Mouse (Mus musculus): Measurements from ENCODE around the gene Clec2l. TPM values are rescaled to one million over a fixed set of nuclear protein-coding genes. Genes with fewer than 3 reads are reported as not detected.

The Clec2l gene
- total and polyA plus RNA-seq, 3 experiments = 6.0 to 10.4 TPM; not detected in 1

DNA sequence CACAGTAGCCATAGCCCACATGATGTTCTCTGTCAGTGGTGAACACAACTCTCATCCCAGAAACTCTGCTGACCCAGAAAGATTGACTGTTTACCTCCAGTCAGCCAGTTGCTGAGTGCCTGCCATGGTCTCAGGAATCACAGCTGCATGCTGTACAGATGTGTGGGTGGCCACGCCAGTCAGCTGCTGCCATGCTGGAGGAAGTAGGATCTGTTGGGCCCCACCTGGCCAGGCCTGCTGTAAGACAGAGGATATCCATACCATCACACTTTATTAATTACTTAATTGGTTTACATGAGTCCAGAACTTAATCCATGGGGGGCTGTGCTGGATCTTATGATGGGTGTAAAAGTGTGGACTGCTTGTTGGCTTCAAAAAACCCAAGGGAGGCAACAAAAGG, 58.5 kb downstream of the Clec2l start:
- H3K27me3 ChIP-seq (ENCODE audit: control insufficient read depth in 1 of 2, insufficient read depth in 2 of 2, low read length in 2 of 2) = no peaks in the 10 kb centered on the region
- no peak overlapping the region for H3K27ac ChIP-seq (ENCODE audit: control insufficient read depth, low read depth, low read length)
- no peak for TF ChIP-seq TAL1 (IDR thresholded peaks at IDR 0.05; ENCODE audit: low read length)
- H3K4me3 ChIP-seq (ENCODE audit: control insufficient read depth in 1 of 2, insufficient read depth in 1 of 2, low read depth in 2 of 2, low read length in 2 of 2) = no peak overlapping the region
- no peaks in the 10 kb centered on the region for H3K79me2 ChIP-seq (ENCODE audit: control insufficient read depth, insufficient read depth, low read length, poor library complexity)
- H3K9ac ChIP-seq (ENCODE audit: control insufficient read depth, low read depth, low read length, poor library complexity, severe bottlenecking) = no peak overlapping the region
- DNase-seq (ENCODE audit: low read depth, low spot score) = no peak
- H3K4me1 ChIP-seq (ENCODE audit: control insufficient read depth in 1 of 2, insufficient read depth in 2 of 2, low read length in 2 of 2) = no peaks in the 10 kb centered on the region
- no peaks in the 10 kb centered on the region for H3K9me3 ChIP-seq (replicated peaks; ENCODE audit: insufficient read depth, low read length)
- H3K36me3 ChIP-seq (ENCODE audit: control insufficient read depth in 1 of 2, insufficient read depth in 2 of 2, low read length in 2 of 2) = no peaks in the 10 kb centered on the region; a peak in 1 of 4 replicates

DNA sequence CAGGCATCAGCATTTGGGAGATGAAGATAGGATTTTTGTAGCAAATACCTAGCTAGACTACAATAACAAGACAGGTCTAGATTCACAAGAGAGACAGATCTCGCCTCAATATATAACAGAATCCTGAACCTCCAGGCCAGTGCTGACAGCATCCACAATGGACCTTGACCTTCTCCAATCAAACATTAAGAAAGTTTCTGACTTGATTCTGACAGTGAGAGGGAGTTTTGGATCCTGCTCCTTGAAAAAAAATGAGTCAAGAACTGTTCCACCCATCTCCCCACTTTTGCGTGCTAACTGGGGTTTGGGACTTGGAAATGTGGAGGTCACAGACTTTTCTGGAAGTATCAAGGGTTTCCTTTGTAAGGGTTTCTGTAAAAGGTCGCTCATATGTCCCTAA, 62.6 kb downstream of the Clec2l start:
- no peak for DNase-seq (ENCODE audit: low read depth, low spot score)

More for the DNA sequence above, 62.6 kb downstream of the Clec2l start:
- no peak overlapping the region for H3K9ac ChIP-seq (ENCODE audit: control insufficient read depth, low read depth, low read length, poor library complexity, severe bottlenecking)
- H3K36me3 ChIP-seq (ENCODE audit: control insufficient read depth in 1 of 2, insufficient read depth in 2 of 2, low read length in 2 of 2) = no peaks in the 10 kb centered on the region
- no peak overlapping the region for H3K4me3 ChIP-seq (ENCODE audit: control insufficient read depth in 1 of 2, insufficient read depth in 1 of 2, low read depth in 2 of 2, low read length in 2 of 2)
- no peaks in the 10 kb centered on the region for H3K4me1 ChIP-seq (ENCODE audit: control insufficient read depth in 1 of 2, insufficient read depth in 2 of 2, low read length in 2 of 2)
- no peak overlapping the region for H3K27ac ChIP-seq (ENCODE audit: control insufficient read depth, low read depth, low read length)
- TF ChIP-seq E2F4 (IDR thresholded peaks at IDR 0.05; ENCODE audit: borderline replicate concordance, low read depth, low read length) = no peak
- H3K79me2 ChIP-seq (ENCODE audit: control insufficient read depth, insufficient read depth, low read length, poor library complexity) = no peaks in the 10 kb centered on the region
- H3K9me3 ChIP-seq (replicated peaks; ENCODE audit: insufficient read depth, low read length) = no peaks in the 10 kb centered on the region
- no peaks in the 10 kb centered on the region for H3K27me3 ChIP-seq (ENCODE audit: control insufficient read depth in 1 of 2, insufficient read depth in 2 of 2, low read length in 2 of 2)

Other genes starting within 250 kb of the Clec2l start
- gene Ubn2, start 229.1 kb upstream of the Clec2l start, total RNA-seq (2012; rRNA removed) = 12.1 and 13.6 TPM in 2 replicates
- gene Ubn2, start 229.1 kb upstream of the Clec2l start, polyA plus RNA-seq (2012; ENCODE audit: insufficient read depth in 1 of 2, insufficient read length in 2 of 2, low read depth in 1 of 2, low replicate concordance in 2 of 2, missing spikeins in 1 of 2) = 10 to 100 TPM; 16.0 to 39.4 TPM
- 124 and 148 TPM in 2 replicates for gene Fmc1, start 129.6 kb upstream of the Clec2l start, total RNA-seq (2012; rRNA removed)
- 10 to 100 TPM in 1 of 2 experiments, not detected in 1; 86.1 TPM for gene Fmc1, start 129.6 kb upstream of the Clec2l start, polyA plus RNA-seq (2012; ENCODE audit: insufficient read depth in 1 of 2, insufficient read length in 2 of 2, low read depth in 1 of 2, low replicate concordance in 2 of 2, missing spikeins in 1 of 2)
- gene Luc7l2, start 111.7 kb upstream of the Clec2l start, total RNA-seq (2012; rRNA removed) = 51.8 and 54.8 TPM in 2 replicates
- 100 to 1,000 TPM; 118 to 129 TPM for gene Luc7l2, start 111.7 kb upstream of the Clec2l start, polyA plus RNA-seq (2012; ENCODE audit: insufficient read depth in 1 of 2, insufficient read length in 2 of 2, low read depth in 1 of 2, low replicate concordance in 2 of 2, missing spikeins in 1 of 2)
- 1.0 and 1.2 TPM in 2 replicates for gene Klrg2, start 25.8 kb upstream of the Clec2l start, total RNA-seq (2012; rRNA removed)
- gene Klrg2, start 25.8 kb upstream of the Clec2l start, polyA plus RNA-seq (2012; ENCODE audit: insufficient read depth in 1 of 2, insufficient read length in 2 of 2, low read depth in 1 of 2, low replicate concordance in 2 of 2, missing spikeins in 1 of 2) = 1 to 10 TPM in 1 of 2 experiments, not detected in 1; 6.2 TPM
- 0.54 and 0.65 TPM in 2 replicates for gene Tbxas1, start 212.3 kb downstream of the Clec2l start, total RNA-seq (2012; rRNA removed)
- gene Tbxas1, start 212.3 kb downstream of the Clec2l start, polyA plus RNA-seq (2012; ENCODE audit: insufficient read depth in 1 of 2, insufficient read length in 2 of 2, low read depth in 1 of 2, low replicate concordance in 2 of 2, missing spikeins in 1 of 2) = 1 to 10 TPM in 1 of 2 experiments, not detected in 1; 2.7 TPM
- gene Hipk2, start 213.1 kb downstream of the Clec2l start, total RNA-seq (2012; rRNA removed) = 3.9 and 4.3 TPM in 2 replicates
- 10 to 100 TPM; 14.1 to 85.1 TPM for gene Hipk2, start 213.1 kb downstream of the Clec2l start, polyA plus RNA-seq (2012; ENCODE audit: insufficient read depth in 1 of 2, insufficient read length in 2 of 2, low read depth in 1 of 2, low replicate concordance in 2 of 2, missing spikeins in 1 of 2)

Measured in MEL (cell line).